Comparison of ENCODE assay signal across 9 mouse cellular contexts in the genomic region with DNA sequence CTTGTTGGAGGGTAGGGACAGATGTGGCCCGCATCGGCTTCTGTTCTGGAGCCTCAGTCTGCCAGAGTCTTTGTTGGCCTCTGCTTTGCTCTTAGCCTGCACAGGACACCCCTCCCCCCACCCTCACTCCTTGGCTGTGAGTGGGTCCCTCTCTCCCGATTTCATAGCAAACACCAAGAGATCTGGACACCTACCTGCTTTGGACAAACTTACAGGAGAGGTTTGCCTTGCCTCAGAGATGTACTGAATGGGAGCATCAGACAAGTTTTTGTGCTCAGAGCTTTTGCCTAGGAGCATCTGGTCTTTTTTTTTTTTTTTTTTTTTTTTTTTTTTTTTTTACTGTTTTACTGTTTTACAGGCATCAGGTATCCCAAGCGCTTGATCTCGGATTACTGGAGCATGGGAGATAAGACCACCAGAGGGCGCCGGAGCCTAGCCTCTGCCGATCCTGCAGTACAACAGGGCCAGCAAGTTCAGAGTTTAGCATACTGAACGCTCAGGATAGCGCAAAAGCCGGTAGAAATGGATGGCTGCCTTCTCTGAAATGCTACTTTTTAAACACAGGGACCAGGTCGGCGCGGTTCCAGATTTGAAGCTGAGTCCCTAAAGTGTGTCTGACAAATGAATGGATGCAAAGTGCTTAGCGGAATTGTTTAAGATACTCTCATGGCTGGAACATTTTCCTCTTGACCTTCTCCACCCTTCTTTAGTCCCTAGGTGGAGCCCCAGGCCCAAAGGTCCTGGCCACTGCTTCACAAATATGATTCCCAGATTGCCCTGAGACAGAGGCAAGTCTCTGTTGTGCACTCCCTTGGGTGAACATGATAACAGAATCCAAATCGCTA. TPM values are rescaled to one million over a fixed set of nuclear protein-coding genes. Genes with fewer than 3 reads are reported as not detected.
DNase-seq lines count a peak whose midpoint lies in the region; ATAC-seq and TF ChIP-seq lines count a peak whose summit lies in the region.
"Had no signal": no experiment of that assay in that cellular context is flagged by ENCODE, and none has a peak within 500 bp of the region (broad histone marks: within the 10 kb centered on the region; RNA-seq: fewer than 3 reads in every experiment).

No protein-coding gene starts in this region.

- no peaks in the 10 kb centered on the region for H3K9me3 ChIP-seq in embryonic facial prominence, embryonic 15.5 days (replicated peaks)
- no peaks in the 10 kb centered on the region for H3K9me3 ChIP-seq in heart, embryonic 11.5 days (replicated peaks; ENCODE audit: control insufficient read depth, low read length)
- no peaks in the 10 kb centered on the region for H3K9me3 ChIP-seq in kidney, embryonic 15.5 days (replicated peaks)
- H3K9me3 ChIP-seq in limb, embryonic 14.5 days (ENCODE audit: control insufficient read depth, low read length): no peaks in the 10 kb centered on the region
- no peaks in the 10 kb centered on the region for H3K9me3 ChIP-seq in midbrain, postnatal 0 days (ENCODE audit: low read length)
- no peaks in the 10 kb centered on the region for H3K9me3 ChIP-seq in stomach, postnatal 0 days (ENCODE audit: control insufficient read depth, low read length)

- peaks cover 38% of the 10 kb centered on the region for H3K27me3 ChIP-seq in embryonic facial prominence, embryonic 15.5 days
- H3K27me3 ChIP-seq in heart, embryonic 11.5 days (ENCODE audit: control insufficient read depth, insufficient read depth, low read length): peaks cover 45% of the 10 kb centered on the region
- peaks cover 30% of the 10 kb centered on the region for H3K27me3 ChIP-seq in kidney, embryonic 15.5 days
- H3K27me3 ChIP-seq in limb, embryonic 14.5 days (ENCODE audit: control insufficient read depth, insufficient read depth, low read length): peaks cover 28% of the 10 kb centered on the region; the same call in 1 of the 2 replicates
- H3K27me3 ChIP-seq in midbrain, postnatal 0 days (ENCODE audit: insufficient read depth, low read length): peaks cover 17% of the 10 kb centered on the region
- H3K27me3 ChIP-seq in stomach, postnatal 0 days (ENCODE audit: control insufficient read depth, insufficient read depth, low read length): no peaks in the 10 kb centered on the region; the same call in 1 of the 2 replicates

- ATAC-seq in embryonic facial prominence, embryonic 15.5 days (ENCODE audit: insufficient number of reproducible peaks, low FRiP score, low TSS enrichment, low read depth): peak; percentile 78; the same call in 1 of the 2 replicates
- ATAC-seq in heart, embryonic 11.5 days (replicated peaks; ENCODE audit: insufficient number of reproducible peaks, low FRiP score, low TSS enrichment): no peak; the same call in 1 of the 2 replicates
- ATAC-seq in kidney, embryonic 15.5 days (replicated peaks; ENCODE audit: low FRiP score): peak; percentile 79
- ATAC-seq in limb, embryonic 14.5 days (ENCODE audit: low FRiP score, low read depth): peak; percentile 84
- peak; percentile 68; the same call in 1 of the 2 replicates for ATAC-seq in midbrain, postnatal 0 days (ENCODE audit: low FRiP score)
- peak; percentile 67 for ATAC-seq in stomach, postnatal 0 days (ENCODE audit: low FRiP score, low TSS enrichment)

- H3K4me2 ChIP-seq in embryonic facial prominence, embryonic 15.5 days (replicated peaks): peak overlapping the region; percentile 22
- H3K4me2 ChIP-seq in heart, embryonic 11.5 days: peak overlapping the region; percentile 81
- peak overlapping the region; percentile 98 for H3K4me2 ChIP-seq in kidney, embryonic 15.5 days
- peak overlapping the region; percentile 91; the same call in 1 of the 2 replicates for H3K4me2 ChIP-seq in limb, embryonic 14.5 days (replicated peaks; ENCODE audit: low read depth, low read length, severe bottlenecking)
- H3K4me2 ChIP-seq in midbrain, postnatal 0 days (ENCODE audit: low read depth, low read length, poor library complexity, severe bottlenecking): peak overlapping the region; percentile 15; the same call in 1 of the 2 replicates
- H3K4me2 ChIP-seq in stomach, postnatal 0 days (replicated peaks; ENCODE audit: low read depth): no peak overlapping the region

- WGBS in embryonic facial prominence, embryonic 15.5 days: 4% methylated on average over 16 of the region's 16 CpGs
- WGBS in heart, embryonic 11.5 days (ENCODE audit: insufficient replicate concordance): 3% methylated on average over 16 of the region's 16 CpGs
- 1% methylated on average over 16 of the region's 16 CpGs for WGBS in kidney, embryonic 15.5 days
- under 1% methylated on average over 16 of the region's 16 CpGs for WGBS in limb, embryonic 14.5 days
- 2% methylated on average over 16 of the region's 16 CpGs for WGBS in midbrain, postnatal 0 days
- 9% methylated on average over 16 of the region's 16 CpGs for WGBS in stomach, postnatal 0 days

- TF ChIP-seq POLR2A in bone marrow macrophage, adult 2 months (IDR thresholded peaks at IDR 0.05; ENCODE audit: borderline replicate concordance, low read depth, low read length): no peak
- TF ChIP-seq POLR2A in limb, embryonic 14.5 days (IDR thresholded peaks at IDR 0.05; ENCODE audit: borderline replicate concordance, extremely low read depth, insufficient read depth, insufficient read length): no peak

- peak; percentile 70 for DNase-seq in 3134 (ENCODE audit: extremely low read depth, insufficient read length, low spot score)
- peak; percentile 97 for DNase-seq in limb, embryonic 14.5 days (ENCODE audit: low spot score)
- DNase-seq in midbrain, postnatal 0 days (ENCODE audit: low spot score): peak; percentile 94
- peak; percentile 90 for DNase-seq in stomach, postnatal 0 days (ENCODE audit: low spot score)

- peak; percentile 50 for TF ChIP-seq CTCF in bone marrow macrophage, adult 2 months (IDR thresholded peaks at IDR 0.05; ENCODE audit: low read depth, low read length)
- peak; percentile 85 for TF ChIP-seq CTCF in midbrain, postnatal 0 days (IDR thresholded peaks at IDR 0.05)
- TF ChIP-seq CTCF in stomach, postnatal 0 days (IDR thresholded peaks at IDR 0.05; ENCODE audit: low read depth): peak; percentile 83

- H3K9ac ChIP-seq in embryonic facial prominence, embryonic 15.5 days: no peak overlapping the region
- H3K9ac ChIP-seq in heart, embryonic 11.5 days (ENCODE audit: low read depth, low read length): 0 out of 2 replicates have a peak overlapping the region, but pooled peaks have one; percentile 5
- no peak overlapping the region for H3K9ac ChIP-seq in kidney, embryonic 15.5 days
- no peak overlapping the region for H3K9ac ChIP-seq in limb, embryonic 14.5 days (ENCODE audit: low read depth, low read length, severe bottlenecking)
- no peak overlapping the region for H3K9ac ChIP-seq in midbrain, postnatal 0 days (replicated peaks; ENCODE audit: low read length, poor library complexity, severe bottlenecking)
- no peak overlapping the region for H3K9ac ChIP-seq in stomach, postnatal 0 days (ENCODE audit: low read length)

- H3K4me3 ChIP-seq in bone marrow macrophage, adult 2 months (ENCODE audit: insufficient read depth, low read length): no peak overlapping the region
- H3K4me3 ChIP-seq in embryonic facial prominence, embryonic 15.5 days (replicated peaks): peak overlapping the region; percentile 8; the same call in 1 of the 2 replicates
- H3K4me3 ChIP-seq in heart, embryonic 11.5 days (ENCODE audit: low read depth, low read length): peak overlapping the region; percentile 53
- H3K4me3 ChIP-seq in kidney, embryonic 15.5 days (replicated peaks): peak overlapping the region; percentile 74; the same call in 1 of the 2 replicates
- no peak overlapping the region for H3K4me3 ChIP-seq in limb, embryonic 14.5 days (replicated peaks; ENCODE audit: low read length)
- H3K4me3 ChIP-seq in midbrain, postnatal 0 days (ENCODE audit: low read depth, low read length): no peak overlapping the region
- H3K4me3 ChIP-seq in stomach, postnatal 0 days (ENCODE audit: low read depth, low read length): no peak overlapping the region

- peaks cover 2% of the 10 kb centered on the region; the same call in 1 of the 2 replicates for H3K4me1 ChIP-seq in bone marrow macrophage, adult 2 months (ENCODE audit: control insufficient read depth, insufficient read depth, low read length)
- peaks cover 29% of the 10 kb centered on the region for H3K4me1 ChIP-seq in embryonic facial prominence, embryonic 15.5 days
- H3K4me1 ChIP-seq in heart, embryonic 11.5 days (ENCODE audit: control insufficient read depth, insufficient read depth, low read length): peaks cover 6% of the 10 kb centered on the region; the same call in 1 of the 2 replicates
- H3K4me1 ChIP-seq in kidney, embryonic 15.5 days: peaks cover 41% of the 10 kb centered on the region
- peaks cover 22% of the 10 kb centered on the region for H3K4me1 ChIP-seq in limb, embryonic 14.5 days (ENCODE audit: control insufficient read depth, insufficient read depth, low read length)
- peaks cover 11% of the 10 kb centered on the region; the same call in 1 of the 2 replicates for H3K4me1 ChIP-seq in midbrain, postnatal 0 days (ENCODE audit: insufficient read depth, low read length)
- peaks cover 3% of the 10 kb centered on the region; the same call in 1 of the 2 replicates for H3K4me1 ChIP-seq in stomach, postnatal 0 days (replicated peaks; ENCODE audit: control insufficient read depth, insufficient read depth)

- H3K27ac ChIP-seq in bone marrow macrophage, adult 2 months (ENCODE audit: insufficient read depth, low read depth, low read length): no peak overlapping the region
- no peak overlapping the region for H3K27ac ChIP-seq in embryonic facial prominence, embryonic 15.5 days (replicated peaks)
- no peak overlapping the region for H3K27ac ChIP-seq in heart, embryonic 11.5 days (ENCODE audit: low read depth, low read length)
- H3K27ac ChIP-seq in kidney, embryonic 15.5 days: no peak overlapping the region
- H3K27ac ChIP-seq in limb, embryonic 14.5 days (replicated peaks; ENCODE audit: low read depth, low read length): no peak overlapping the region
- H3K27ac ChIP-seq in midbrain, postnatal 0 days (ENCODE audit: low read depth, low read length): no peak overlapping the region
- no peak overlapping the region for H3K27ac ChIP-seq in stomach, postnatal 0 days (replicated peaks)

- TF ChIP-seq EP300 in stomach, postnatal 0 days (optimal IDR thresholded peaks at IDR 0.05): no peak

- H3K36me3 ChIP-seq in embryonic facial prominence, embryonic 15.5 days: no peaks in the 10 kb centered on the region
- H3K36me3 ChIP-seq in heart, embryonic 11.5 days (ENCODE audit: control insufficient read depth, insufficient read depth, low read length): no peaks in the 10 kb centered on the region
- 0 out of 2 replicates have a peak, but pooled peaks cover 5% of the 10 kb centered on the region for H3K36me3 ChIP-seq in kidney, embryonic 15.5 days
- H3K36me3 ChIP-seq in limb, embryonic 14.5 days (ENCODE audit: control insufficient read depth, insufficient read depth, low read length): peaks cover under 1% of the 10 kb centered on the region; the same call in 1 of the 2 replicates
- no peaks in the 10 kb centered on the region for H3K36me3 ChIP-seq in midbrain, postnatal 0 days (ENCODE audit: insufficient read depth, low read length)
- no peaks in the 10 kb centered on the region for H3K36me3 ChIP-seq in stomach, postnatal 0 days (ENCODE audit: control insufficient read depth, insufficient read depth, low read length)
- H3K36me3 ChIP-seq: G1E had no signal

RNA-seq across cellular contexts. Expression of a gene that starts 1.5 kb away (rescaled TPM):
- 1.0 and 1.6 TPM in 2 replicates for polyA plus RNA-seq in bone marrow macrophage, adult 2 months (2012; ENCODE audit: insufficient read depth, insufficient read length, missing spikeins)
- 261 TPM in 2 replicates for polyA plus RNA-seq in embryonic facial prominence, embryonic 15.5 days (2015; fragmentation: Nextera tagmentation; extraction: Ambion mirVana)
- polyA plus RNA-seq in heart, embryonic 11.5 days (2014; fragmentation: Nextera tagmentation; extraction: Ambion mirVana): 157 and 167 TPM in 2 replicates
- 140 and 158 TPM in 2 replicates for polyA plus RNA-seq in kidney, embryonic 15.5 days (2015; fragmentation: Nextera tagmentation; extraction: Ambion mirVana)
- 207 and 208 TPM in 2 replicates for polyA plus RNA-seq in limb, embryonic 14.5 days (2012; rRNA removed)
- 146 and 161 TPM in 2 replicates for polyA plus RNA-seq in limb, embryonic 14.5 days (2014; fragmentation: Nextera tagmentation; extraction: Ambion mirVana)
- total RNA-seq in midbrain, postnatal 0 days (2014; rRNA removed): 27.8 and 32.8 TPM in 2 replicates
- 68.2 and 79.0 TPM in 2 replicates for polyA plus RNA-seq in midbrain, postnatal 0 days (2015; fragmentation: Nextera tagmentation; extraction: Ambion mirVana)
- polyA plus RNA-seq in stomach, postnatal 0 days (2015; fragmentation: Nextera tagmentation; extraction: Ambion mirVana): 58.0 and 61.1 TPM in 2 replicates
- polyA plus RNA-seq: G1E had no signal

Comparison
In these comparisons a context has a peak if more than half of its experiments do, and no peak if none do; other contexts are left out.
1. H3K4me3 ChIP-seq: peak in embryonic facial prominence, embryonic 15.5 days (single experiment), heart, embryonic 11.5 days (single experiment) and kidney, embryonic 15.5 days (single experiment); none in bone marrow macrophage, adult 2 months (single experiment), limb, embryonic 14.5 days (single experiment), midbrain, postnatal 0 days (single experiment) and stomach, postnatal 0 days (single experiment).
2. RNA of a gene that starts 1.5 kb away (polyA plus RNA-seq): 261 TPM in embryonic facial prominence, embryonic 15.5 days, 146 to 208 TPM in limb, embryonic 14.5 days, 140 to 158 TPM in kidney, embryonic 15.5 days, 157 to 167 TPM in heart, embryonic 11.5 days, 68.2 to 79.0 TPM in midbrain, postnatal 0 days and 58.0 to 61.1 TPM in stomach, postnatal 0 days; 1.0 to 1.6 TPM in bone marrow macrophage, adult 2 months; every median in the first group is over 10 times any median in the second.
3. Peak in every context shown above with its lines, with median percentiles within 50 percentile points of each other: DNase-seq and CTCF ChIP-seq.